Mouse (Mus musculus) cerebellum, postnatal 4 days (tissue): ENCODE measurements around the gene Tpk1.

Experiments used
- DNase-seq, 2 experiments: peaks; one replicate each; pipeline ENCODE4 v3.0.0; 2022; ENCODE audit warnings: low spot score in 2 of 2, mixed read lengths in 1 of 2

Gene Tpk1

GRCm38 (mm10) chr6:43360214-43360613 is 305.9 kb downstream of the Tpk1 start:
- DNase-seq = no peak

GRCm38 (mm10) chr6:43354562-43355241 is 311.4 kb downstream of the Tpk1 start:
- DNase-seq = no peak

- DNase-seq = no peak
These were observed 312.6 kb downstream of the Tpk1 start for GRCm38 (mm10) chr6:43353446-43353845.

- no peak for DNase-seq
These were observed 317.0 kb downstream of the Tpk1 start for GRCm38 (mm10) chr6:43349083-43349482.

GRCm38 (mm10) chr6:43347637-43348036 is 318.4 kb downstream of the Tpk1 start:
- no peak for DNase-seq

GRCm38 (mm10) chr6:43343006-43343405 is 323.1 kb downstream of the Tpk1 start:
- DNase-seq = no peak

GRCm38 (mm10) chr6:43342386-43342785 is 323.7 kb downstream of the Tpk1 start:
- DNase-seq = no peak

GRCm38 (mm10) chr6:43338804-43339203 is 327.3 kb downstream of the Tpk1 start:
- no peak for DNase-seq

GRCm38 (mm10) chr6:43337491-43337961 is 328.6 kb downstream of the Tpk1 start:
- DNase-seq = no peak

- no peak for DNase-seq
These were observed 330.4 kb downstream of the Tpk1 start for GRCm38 (mm10) chr6:43335619-43336234.

GRCm38 (mm10) chr6:43333479-43333878 is 332.6 kb downstream of the Tpk1 start:
- DNase-seq = peak in 1 of 2 experiments; percentile 45

GRCm38 (mm10) chr6:43312961-43313656 is 353.0 kb downstream of the Tpk1 start:
- no peak for DNase-seq

GRCm38 (mm10) chr6:43312546-43312945 is 353.5 kb downstream of the Tpk1 start:
- no peak for DNase-seq

GRCm38 (mm10) chr6:43310071-43310470 is 356.0 kb downstream of the Tpk1 start:
- DNase-seq = no peak

GRCm38 (mm10) chr6:43309454-43309853 is 356.6 kb downstream of the Tpk1 start, which contains the start of gene Nobox:
Gene Nobox (minus strand): TSS chr6:43309554.
- DNase-seq = no peak

GRCm38 (mm10) chr6:43297508-43297850 is 368.6 kb downstream of the Tpk1 start:
- DNase-seq = no peak

- DNase-seq = peak in 1 of 2 experiments; percentile 6
These were observed 369.1 kb downstream of the Tpk1 start for GRCm38 (mm10) chr6:43296798-43297507.

GRCm38 (mm10) chr6:43295908-43296307 is 370.2 kb downstream of the Tpk1 start:
- peak in 1 of 2 experiments; percentile 6 for DNase-seq
